Mouse (Mus musculus): ENCODE measurements around the gene Slc28a3. TPM values are rescaled to one million over a fixed set of nuclear protein-coding genes. Genes with fewer than 3 reads are reported as not detected.

The Slc28a3 gene
- polyA plus RNA-seq, 1 experiment from 2014 or later: 1.0 TPM

DNA sequence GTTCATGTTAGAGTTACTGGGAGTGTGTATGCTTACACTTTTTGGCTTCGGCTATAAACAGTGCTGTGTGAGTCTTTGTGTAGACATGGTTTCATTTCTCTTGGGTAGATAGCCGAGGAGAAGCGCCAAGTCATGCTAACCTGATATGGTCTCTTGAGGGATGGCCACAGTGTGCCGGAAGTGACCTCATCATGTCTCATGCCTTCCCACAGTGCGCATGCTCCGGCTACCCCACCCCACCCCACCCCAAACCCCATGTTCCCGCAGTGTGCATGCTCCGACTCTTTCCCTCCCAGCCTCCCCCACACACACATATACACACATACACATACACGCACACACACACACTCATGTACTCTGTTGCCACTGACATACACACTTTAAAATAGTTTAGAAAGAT lies 90.6 kb downstream of the Slc28a3 start:
- H3K4me3 ChIP-seq: no peak overlapping the region
- H3K27ac ChIP-seq: no peak overlapping the region
- WGBS: 83% methylated on average over 9 of the region's 9 CpGs
- H3K36me3 ChIP-seq: no peaks in the 10 kb centered on the region
- no peak overlapping the region for H3K4me2 ChIP-seq
- no peak for ATAC-seq (ENCODE audit: insufficient number of reproducible peaks, low FRiP score, low TSS enrichment, low read depth)
- H3K27me3 ChIP-seq: 0 out of 2 replicates have a peak, but pooled peaks cover 7% of the 10 kb centered on the region
- no peak overlapping the region for H3K9ac ChIP-seq
- no peaks in the 10 kb centered on the region for H3K9me3 ChIP-seq
- peaks cover 10% of the 10 kb centered on the region; the same call in 1 of the 2 replicates for H3K4me1 ChIP-seq

DNA sequence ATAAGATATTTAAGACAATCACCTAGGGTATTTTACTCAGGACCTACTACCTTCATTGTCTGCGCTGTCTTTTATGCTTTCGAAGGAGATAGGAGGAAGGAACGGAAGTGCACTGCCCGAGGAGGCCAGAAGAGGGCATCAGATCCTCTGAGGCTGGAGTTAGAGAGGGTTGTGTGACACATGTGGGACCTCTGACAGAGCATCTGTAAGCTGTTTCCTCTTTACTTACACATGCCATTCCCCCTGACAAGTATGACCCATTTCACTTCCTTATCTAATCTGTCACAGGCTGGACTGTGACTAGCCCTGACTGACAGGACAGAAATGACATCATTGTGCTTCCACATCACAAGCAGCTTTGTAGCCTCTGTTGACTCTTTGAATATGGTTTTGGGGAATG lies 94.4 kb downstream of the Slc28a3 start:
- Histone ChIP-seq H3K36me3 (no peaks in the 10 kb centered on the region), H3K9ac (no peak overlapping the region)
- 97% methylated on average over 4 of the region's 4 CpGs for WGBS

DNA sequence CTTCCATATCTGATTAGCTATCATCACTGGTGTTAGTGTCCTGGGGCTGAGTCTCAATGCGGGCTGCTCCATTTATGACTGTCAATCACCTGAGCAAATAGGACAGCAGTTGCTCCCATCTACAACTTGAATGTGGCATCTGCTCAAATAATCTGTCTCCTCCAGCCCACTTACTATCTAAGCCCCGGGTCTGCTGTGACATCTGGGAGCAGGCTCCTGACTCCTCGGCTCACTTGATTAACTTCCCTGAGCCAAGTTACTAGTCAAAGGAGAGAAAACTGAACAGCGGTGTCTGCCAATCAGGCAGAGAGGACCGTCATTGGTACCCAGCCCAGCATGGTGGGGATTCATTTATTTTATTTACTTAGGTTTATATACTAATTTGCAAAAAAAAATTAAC lies 95.0 kb downstream of the Slc28a3 start:
- Histone ChIP-seq H3K36me3 (no peaks in the 10 kb centered on the region), H3K9ac (no peak overlapping the region), H3K27ac (no peak overlapping the region), H3K4me2 (no peak overlapping the region), H3K4me1 (no peaks in the 10 kb centered on the region), H3K4me3 (no peak overlapping the region), H3K9me3 (no peaks in the 10 kb centered on the region), H3K27me3 (no peaks in the 10 kb centered on the region)
- 84% methylated on average over 5 of the region's 5 CpGs for WGBS
- ATAC-seq (ENCODE audit: insufficient number of reproducible peaks, low FRiP score, low TSS enrichment, low read depth): no peak

More for the DNA sequence above, 94.4 kb downstream of the Slc28a3 start:
- no peaks in the 10 kb centered on the region for H3K9me3 ChIP-seq
- no peaks in the 10 kb centered on the region for H3K4me1 ChIP-seq
- ATAC-seq (ENCODE audit: insufficient number of reproducible peaks, low FRiP score, low TSS enrichment, low read depth): no peak
- H3K4me3 ChIP-seq: no peak overlapping the region
- H3K27me3 ChIP-seq: no peaks in the 10 kb centered on the region
- H3K4me2 ChIP-seq: no peak overlapping the region
- H3K27ac ChIP-seq: no peak overlapping the region

DNA sequence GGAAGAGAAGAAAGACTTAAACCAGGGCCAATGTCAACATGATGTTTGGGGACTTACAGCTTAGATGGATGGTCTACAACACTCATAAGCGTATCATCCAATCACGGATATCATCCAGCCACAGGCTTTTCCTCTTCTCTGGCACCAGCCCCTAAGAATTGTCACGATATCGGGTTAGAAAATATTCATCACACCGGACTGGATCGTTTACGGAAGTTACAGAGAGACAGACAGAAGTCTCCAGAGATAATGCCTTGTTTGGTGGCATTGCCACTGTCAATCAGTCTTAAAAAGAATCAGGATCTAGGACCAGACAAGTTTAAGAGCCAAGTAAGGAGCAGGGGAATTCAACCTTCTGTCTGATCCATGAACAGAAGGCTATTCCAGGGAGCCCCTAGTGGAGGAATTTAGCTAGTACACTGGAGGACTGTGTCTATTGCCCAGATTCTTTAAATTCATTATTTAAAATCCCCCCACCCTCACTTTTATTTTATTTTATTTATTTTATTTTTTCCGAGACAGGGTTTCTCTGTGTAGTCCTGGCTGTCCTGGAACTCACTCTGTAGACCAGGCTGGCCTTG lies 96.4 kb downstream of the Slc28a3 start:
- no peaks in the 10 kb centered on the region for H3K9me3 ChIP-seq
- H3K4me2 ChIP-seq: no peak overlapping the region
- no peak overlapping the region for H3K9ac ChIP-seq
- H3K27ac ChIP-seq: no peak overlapping the region
- 87% methylated on average over 8 of the region's 8 CpGs for WGBS
- H3K4me3 ChIP-seq: no peak overlapping the region
- H3K36me3 ChIP-seq: no peaks in the 10 kb centered on the region
- H3K4me1 ChIP-seq: no peaks in the 10 kb centered on the region
- H3K27me3 ChIP-seq: no peaks in the 10 kb centered on the region
- no peak for ATAC-seq (ENCODE audit: insufficient number of reproducible peaks, low FRiP score, low TSS enrichment, low read depth)

DNA sequence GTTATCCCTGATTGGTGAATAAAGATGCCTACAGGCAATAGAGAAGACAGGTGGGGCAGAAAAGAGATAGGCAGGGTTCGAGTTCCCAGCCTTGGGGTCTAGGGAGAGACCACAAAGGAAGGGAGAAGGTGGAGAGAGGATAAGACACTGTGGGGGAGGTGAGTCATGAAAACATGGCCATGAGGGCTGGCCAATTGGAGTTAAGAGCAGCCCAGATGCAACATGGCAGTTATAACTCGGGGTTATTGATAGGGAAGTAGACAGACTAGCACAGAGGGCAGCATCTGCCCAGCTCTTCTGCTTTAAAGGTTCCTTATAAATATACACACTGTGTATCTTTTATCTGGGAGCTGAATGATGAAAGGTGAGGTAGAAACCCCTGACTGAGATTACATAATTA lies 98.8 kb downstream of the Slc28a3 start:
- 77% methylated on average over 2 of the region's 2 CpGs for WGBS
- Histone ChIP-seq H3K4me3 (no peak overlapping the region), H3K36me3 (no peaks in the 10 kb centered on the region), H3K4me1 (no peaks in the 10 kb centered on the region), H3K27me3 (no peaks in the 10 kb centered on the region), H3K4me2 (no peak overlapping the region), H3K27ac (no peak overlapping the region), H3K9ac (no peak overlapping the region), H3K9me3 (no peaks in the 10 kb centered on the region)
- no peak for ATAC-seq (ENCODE audit: insufficient number of reproducible peaks, low FRiP score, low TSS enrichment, low read depth)

- H3K27ac ChIP-seq: no peak overlapping the region
- no peak overlapping the region for H3K4me2 ChIP-seq
- H3K4me1 ChIP-seq: no peaks in the 10 kb centered on the region
- no peaks in the 10 kb centered on the region for H3K27me3 ChIP-seq
- no peak for ATAC-seq (ENCODE audit: insufficient number of reproducible peaks, low FRiP score, low TSS enrichment, low read depth)
- H3K9ac ChIP-seq: no peak overlapping the region
- H3K4me3 ChIP-seq: no peak overlapping the region
- 85% methylated on average over 9 of the region's 9 CpGs for WGBS
- no peaks in the 10 kb centered on the region for H3K36me3 ChIP-seq
- H3K9me3 ChIP-seq: no peaks in the 10 kb centered on the region
Measured at GRCm38 (mm10) chr13:58511248-58511647, 99.4 kb downstream of the Slc28a3 start.

DNA sequence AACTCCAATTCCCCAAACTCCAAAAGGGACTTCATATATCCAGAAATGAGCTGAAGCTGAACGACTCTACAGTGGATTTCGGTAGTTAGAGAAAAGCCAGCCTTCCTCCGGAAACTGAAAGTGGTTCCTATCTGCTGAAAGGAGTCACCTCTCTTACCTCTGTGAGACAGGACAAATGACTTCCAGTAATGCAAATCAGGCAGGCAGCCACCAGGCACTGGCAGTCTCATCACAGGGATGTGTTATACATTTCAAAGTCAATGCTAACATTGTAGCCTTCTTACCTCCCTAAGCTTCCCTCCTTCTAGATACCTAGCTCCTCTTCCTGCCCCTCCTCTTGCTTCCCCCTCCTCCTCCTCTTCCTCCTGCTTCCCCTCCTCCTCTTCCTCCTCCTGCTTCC lies 101.4 kb downstream of the Slc28a3 start:
- H3K4me2 ChIP-seq: no peak overlapping the region
- H3K9ac ChIP-seq: no peak overlapping the region
- no peaks in the 10 kb centered on the region for H3K9me3 ChIP-seq
- H3K27me3 ChIP-seq: no peaks in the 10 kb centered on the region
- no peak overlapping the region for H3K27ac ChIP-seq
- no peak overlapping the region for H3K4me3 ChIP-seq
- ATAC-seq (ENCODE audit: insufficient number of reproducible peaks, low FRiP score, low TSS enrichment, low read depth): no peak
- WGBS: 27% methylated on average over 3 of the region's 3 CpGs
- no peaks in the 10 kb centered on the region for H3K36me3 ChIP-seq
- no peaks in the 10 kb centered on the region for H3K4me1 ChIP-seq

GRCm38 (mm10) chr13:58503610-58504009 lies 107.1 kb downstream of the Slc28a3 start:
- Histone ChIP-seq H3K4me2 (no peak overlapping the region), H3K27me3 (no peaks in the 10 kb centered on the region), H3K4me3 (no peak overlapping the region), H3K27ac (no peak overlapping the region), H3K36me3 (no peaks in the 10 kb centered on the region), H3K9me3 (no peaks in the 10 kb centered on the region), H3K4me1 (no peaks in the 10 kb centered on the region), H3K9ac (no peak overlapping the region)
- no peak for ATAC-seq (ENCODE audit: insufficient number of reproducible peaks, low FRiP score, low TSS enrichment, low read depth)
- 73% methylated on average over 2 of the region's 2 CpGs for WGBS

- Histone ChIP-seq H3K9ac (no peak overlapping the region), H3K4me2 (no peak overlapping the region), H3K27me3 (no peaks in the 10 kb centered on the region), H3K4me1 (peaks cover 8% of the 10 kb centered on the region; the same call in 1 of the 2 replicates), H3K27ac (no peak overlapping the region), H3K36me3 (no peaks in the 10 kb centered on the region), H3K9me3 (no peaks in the 10 kb centered on the region), H3K4me3 (no peak overlapping the region)
- ATAC-seq (ENCODE audit: insufficient number of reproducible peaks, low FRiP score, low TSS enrichment, low read depth): no peak
- WGBS: 79% methylated on average over 12 of the region's 12 CpGs
Measured at GRCm38 (mm10) chr13:58497809-58498208, 112.9 kb downstream of the Slc28a3 start.

Other genes starting within 250 kb of the Slc28a3 start
- 27.7 and 29.7 TPM in 2 replicates for gene 2210016F16Rik, start 225.7 kb downstream of the Slc28a3 start, polyA plus RNA-seq (2015; fragmentation: Nextera tagmentation; extraction: Ambion mirVana)
- 22.8 and 24.5 TPM in 2 replicates for gene Rmi1, start 208.6 kb downstream of the Slc28a3 start, polyA plus RNA-seq (2015; fragmentation: Nextera tagmentation; extraction: Ambion mirVana)
- gene Hnrnpk, start 207.5 kb downstream of the Slc28a3 start, polyA plus RNA-seq (2015; fragmentation: Nextera tagmentation; extraction: Ambion mirVana): 1,317 and 1,364 TPM in 2 replicates
- gene Ntrk2, start 195.7 kb upstream of the Slc28a3 start, polyA plus RNA-seq (2015; fragmentation: Nextera tagmentation; extraction: Ambion mirVana): 17.9 and 24.1 TPM in 2 replicates